ENCODE assay signal across 9 mouse cellular contexts in the genomic region with DNA sequence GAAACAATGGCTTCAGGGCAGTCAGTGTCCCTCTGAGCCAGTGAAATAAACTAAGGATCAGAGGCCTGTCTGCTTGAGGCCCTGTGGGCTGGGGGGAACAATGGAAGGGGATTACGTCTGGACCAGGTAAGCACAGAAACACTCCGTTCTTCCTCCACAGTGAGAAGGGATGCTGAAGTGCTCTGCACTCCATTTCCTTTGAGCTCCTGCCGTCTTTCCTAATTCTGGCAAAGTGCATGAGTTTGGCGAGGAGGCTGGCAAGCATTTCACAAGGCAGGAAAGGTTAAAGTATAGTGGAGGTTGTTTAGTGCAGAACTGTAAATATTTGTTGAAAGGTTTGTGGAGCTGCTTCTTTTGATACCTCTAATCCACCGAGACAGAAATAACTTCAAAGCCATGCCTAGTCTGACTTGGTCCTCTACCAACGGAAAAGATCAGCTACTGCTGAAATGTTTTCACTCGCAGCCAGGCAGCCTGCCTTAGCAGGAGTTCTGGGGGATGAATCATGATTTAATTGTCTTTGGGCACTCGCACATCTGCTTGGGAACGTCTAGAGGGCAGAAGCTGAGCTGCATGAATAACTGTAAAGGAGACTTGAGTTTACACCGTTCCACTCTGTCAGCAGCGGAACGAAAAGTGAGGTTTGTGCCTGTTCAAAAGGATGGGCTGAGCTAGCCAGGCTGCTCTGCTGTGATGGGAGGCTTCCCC.
DNase-seq lines count a peak whose midpoint lies in the region; ATAC-seq lines count a peak whose summit lies in the region.
"Had no signal": no experiment of that assay in that cellular context is flagged by ENCODE, and none has a peak within 500 bp of the region (broad histone marks: within the 10 kb centered on the region; RNA-seq: fewer than 3 reads in every experiment).

No protein-coding gene starts in this region.

- ATAC-seq in heart, embryonic 11.5 days (replicated peaks; ENCODE audit: insufficient number of reproducible peaks, low FRiP score, low TSS enrichment) = no peak
- no peak for ATAC-seq in forebrain, embryonic 14.5 days
- peak; percentile 66; the same call in 1 of the 2 replicates for ATAC-seq in midbrain, embryonic 11.5 days (ENCODE audit: low FRiP score)
- ATAC-seq in CD4-positive, CD25-positive, alpha-beta regulatory T cell, adult 4 months = no peak

- H3K27ac ChIP-seq in heart, embryonic 11.5 days (ENCODE audit: low read depth, low read length) = no peak overlapping the region
- no peak overlapping the region for H3K27ac ChIP-seq in forebrain, embryonic 14.5 days (ENCODE audit: low read depth, low read length)
- H3K27ac ChIP-seq in midbrain, embryonic 11.5 days (ENCODE audit: low read depth, low read length) = no peak overlapping the region

- peak overlapping the region; percentile 47 for H3K4me2 ChIP-seq in heart, embryonic 11.5 days
- peak overlapping the region; percentile 20; the same call in 1 of the 2 replicates for H3K4me2 ChIP-seq in forebrain, embryonic 14.5 days (ENCODE audit: low read length)
- H3K4me2 ChIP-seq in midbrain, embryonic 11.5 days = peak overlapping the region; percentile 32

- H3K27me3 ChIP-seq in heart, embryonic 11.5 days (ENCODE audit: control insufficient read depth, insufficient read depth, low read length) = no peaks in the 10 kb centered on the region
- H3K27me3 ChIP-seq in forebrain, embryonic 14.5 days (replicated peaks; ENCODE audit: control insufficient read depth, insufficient read depth, low read length) = no peaks in the 10 kb centered on the region
- H3K27me3 ChIP-seq in midbrain, embryonic 11.5 days (ENCODE audit: control insufficient read depth, insufficient read depth, low read length) = no peaks in the 10 kb centered on the region
- H3K27me3 ChIP-seq: CH12.LX had no signal

- intact Hi-C loops in heart, postnatal 14 days (cut with DNase I) = no loop called here

- no peak overlapping the region for H3K9ac ChIP-seq in heart, embryonic 11.5 days (ENCODE audit: low read depth, low read length)
- H3K9ac ChIP-seq in forebrain, embryonic 14.5 days (ENCODE audit: low read length) = no peak overlapping the region
- H3K9ac ChIP-seq in midbrain, embryonic 11.5 days (ENCODE audit: low read length) = no peak overlapping the region

- no peak for DNase-seq in heart, postnatal 14 days
- DNase-seq in 3T3-L1 (ENCODE audit: low read depth, low spot score) = peak; percentile 8
- DNase-seq in forebrain, embryonic 14.5 days (ENCODE audit: low spot score) = peak; percentile 46
- peak; percentile 89 for DNase-seq in midbrain, embryonic 11.5 days (ENCODE audit: low spot score, missing footprints)
- no peak for DNase-seq in cerebellum, adult 11 months
- no peak for DNase-seq in ovary, postnatal 14 days (ENCODE audit: low spot score)

- 22% methylated on average over 12 of the region's 12 CpGs for WGBS in heart, embryonic 11.5 days (ENCODE audit: insufficient replicate concordance)
- WGBS in forebrain, embryonic 14.5 days = 7% methylated on average over 12 of the region's 12 CpGs
- 5% methylated on average over 12 of the region's 12 CpGs for WGBS in midbrain, embryonic 11.5 days

- peak overlapping the region; percentile 12; the same call in 1 of the 2 replicates for H3K4me3 ChIP-seq in heart, embryonic 11.5 days (ENCODE audit: low read depth, low read length)
- no peak overlapping the region for H3K4me3 ChIP-seq in forebrain, embryonic 14.5 days (ENCODE audit: low read depth, low read length)
- no peak overlapping the region for H3K4me3 ChIP-seq in midbrain, embryonic 11.5 days (ENCODE audit: low read depth, low read length)

- no peaks in the 10 kb centered on the region for H3K9me3 ChIP-seq in heart, embryonic 11.5 days (replicated peaks; ENCODE audit: control insufficient read depth, low read length)
- no peaks in the 10 kb centered on the region for H3K9me3 ChIP-seq in forebrain, embryonic 14.5 days (replicated peaks; ENCODE audit: control insufficient read depth, low read length)
- no peaks in the 10 kb centered on the region for H3K9me3 ChIP-seq in midbrain, embryonic 11.5 days (ENCODE audit: control insufficient read depth, low read length)

- 0 out of 2 replicates have a peak, but pooled peaks cover 2% of the 10 kb centered on the region for H3K4me1 ChIP-seq in heart, embryonic 11.5 days (ENCODE audit: control insufficient read depth, insufficient read depth, low read length)
- 0 out of 2 replicates have a peak, but pooled peaks cover 3% of the 10 kb centered on the region for H3K4me1 ChIP-seq in forebrain, embryonic 14.5 days (ENCODE audit: control insufficient read depth, insufficient read depth, low read length)
- peaks cover 4% of the 10 kb centered on the region for H3K4me1 ChIP-seq in midbrain, embryonic 11.5 days (ENCODE audit: control insufficient read depth, insufficient read depth, low read length)

- no peaks in the 10 kb centered on the region for H3K36me3 ChIP-seq in heart, embryonic 11.5 days (ENCODE audit: control insufficient read depth, insufficient read depth, low read length)
- no peaks in the 10 kb centered on the region for H3K36me3 ChIP-seq in forebrain, embryonic 14.5 days (ENCODE audit: control insufficient read depth, insufficient read depth, low read length)
- H3K36me3 ChIP-seq in midbrain, embryonic 11.5 days (ENCODE audit: control insufficient read depth, insufficient read depth, low read length) = no peaks in the 10 kb centered on the region

Comparison
In these comparisons a context has a peak if more than half of its experiments do, and no peak if none do; other contexts are left out.
1. DNase-seq: peak in 3T3-L1 (single experiment), forebrain, embryonic 14.5 days (single experiment) and midbrain, embryonic 11.5 days (single experiment); none in heart, postnatal 14 days (0 of 2), cerebellum, adult 11 months (single experiment) and ovary, postnatal 14 days (single experiment).
2. Peak in every context shown above with its lines, with median percentiles within 50 percentile points of each other: H3K4me2 ChIP-seq.